Mouse (Mus musculus) embryo, embryonic 11.5 days (tissue): ENCODE results near the gene Rtp1.
A peak's percentile ranks its signal among the peaks of the same experiment; 100 is the strongest.

Source experiments
- DNase-seq: peaks from one replicate; pipeline ENCODE4 v3.0.0-alpha.2; 2012; ENCODE audit warnings: low read depth, low spot score

Gene Rtp1

DNA sequence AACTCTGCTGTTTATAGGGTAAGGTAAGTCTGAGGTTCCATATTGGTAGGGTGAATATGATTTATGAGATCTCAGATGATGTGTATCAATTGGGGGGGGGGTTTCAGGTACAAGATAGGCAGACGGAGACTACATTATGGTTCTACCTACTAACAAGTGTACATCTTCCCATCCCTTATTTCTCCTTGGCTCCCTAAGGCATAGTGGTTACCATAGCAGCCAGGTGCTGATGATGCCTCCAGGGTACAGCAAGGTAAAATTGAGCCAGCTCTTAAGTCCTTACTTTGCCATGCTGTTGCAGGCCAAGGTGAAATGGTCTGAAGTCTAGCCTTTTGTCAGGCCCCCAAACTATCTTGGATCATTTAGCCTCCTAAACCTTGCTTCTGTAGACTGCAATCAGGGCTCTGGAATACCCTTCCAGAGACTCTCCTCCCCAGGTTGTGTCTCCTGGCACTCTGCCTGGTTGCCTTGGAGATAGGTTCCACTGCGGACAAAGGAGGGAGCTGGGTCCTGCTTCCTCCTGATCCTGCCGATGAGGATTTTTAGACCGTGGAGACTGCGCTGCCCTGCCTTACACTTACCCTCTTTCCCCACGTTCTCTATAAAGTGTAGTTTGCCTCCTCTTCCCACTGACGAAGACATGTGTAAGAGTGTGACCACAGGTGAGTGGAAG, at the start of gene Rtp1:
Gene Rtp1 (plus strand): TSS at position 487 of the 673 bp plus-strand sequence.
- no peak for DNase-seq

- DNase-seq: no peak
These were observed 49.2 kb upstream of the Rtp1 start for GRCm38 (mm10) chr16:23379536-23380230.

DNA sequence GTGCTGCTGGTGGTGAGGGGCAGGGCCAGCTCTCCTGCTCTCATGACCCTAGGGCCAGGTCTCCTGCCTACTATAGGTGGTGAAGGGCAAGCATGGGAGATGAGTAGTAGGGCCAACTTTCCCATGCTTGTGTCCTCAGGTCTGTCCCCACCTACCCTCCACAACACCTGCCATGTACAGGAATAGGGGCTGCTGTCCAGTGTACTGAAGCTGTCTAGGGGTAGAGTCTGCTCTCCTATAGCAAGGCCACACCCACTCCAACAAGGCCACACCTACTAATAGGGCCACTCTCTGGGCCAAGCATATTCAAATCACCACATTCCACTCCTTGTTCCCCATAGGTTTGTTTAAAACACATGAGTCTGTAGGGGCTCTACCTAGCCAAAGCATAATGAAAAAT, 44.6 kb upstream of the Rtp1 start:
- DNase-seq: no peak

DNA sequence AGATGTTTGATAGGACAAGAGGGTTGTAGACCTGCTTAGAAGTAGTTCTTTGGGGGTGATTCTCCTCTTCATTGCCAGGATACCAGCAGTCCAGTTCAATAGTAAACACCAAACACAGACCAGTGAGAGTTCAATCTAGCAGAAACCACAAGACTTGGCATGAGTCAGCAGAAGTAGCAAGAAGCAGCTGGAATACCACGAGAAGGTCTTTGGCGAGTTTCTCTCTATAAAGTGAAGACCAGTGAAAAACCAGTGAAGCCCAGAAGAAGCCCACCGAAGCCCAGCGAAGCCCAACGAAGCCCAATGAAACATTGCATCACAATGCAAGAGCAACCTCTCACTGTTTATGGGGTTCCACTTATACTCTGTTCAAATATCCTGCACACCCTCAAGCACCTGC, 31.0 kb upstream of the Rtp1 start:
- DNase-seq: no peak

DNA sequence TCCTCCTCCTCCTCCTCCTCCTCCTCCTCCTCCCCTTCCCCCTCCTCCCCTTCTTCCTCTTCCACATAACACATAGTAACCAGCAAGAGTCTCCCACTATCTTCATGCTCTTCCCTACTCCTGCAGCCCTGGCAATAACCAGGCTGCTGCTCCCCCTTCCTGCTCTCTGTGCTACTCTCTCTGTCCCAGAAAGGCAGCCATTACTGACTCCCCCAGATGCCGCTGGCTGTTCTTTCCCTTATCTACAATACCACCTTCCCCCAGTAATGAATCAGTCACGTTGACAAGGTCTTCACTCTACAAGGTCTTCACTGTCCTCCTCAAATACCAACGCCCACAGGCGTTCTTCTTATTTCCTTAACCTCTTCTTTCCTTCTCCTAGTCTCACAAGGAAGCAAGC, 27.5 kb upstream of the Rtp1 start:
- no peak for DNase-seq

GRCm38 (mm10) chr16:23401959-23402358, 27.0 kb upstream of the Rtp1 start:
- no peak for DNase-seq

GRCm38 (mm10) chr16:23403008-23403755, 25.8 kb upstream of the Rtp1 start:
- DNase-seq: peak; percentile 64

GRCm38 (mm10) chr16:23412930-23413329, 16.0 kb upstream of the Rtp1 start:
- DNase-seq: no peak

DNA sequence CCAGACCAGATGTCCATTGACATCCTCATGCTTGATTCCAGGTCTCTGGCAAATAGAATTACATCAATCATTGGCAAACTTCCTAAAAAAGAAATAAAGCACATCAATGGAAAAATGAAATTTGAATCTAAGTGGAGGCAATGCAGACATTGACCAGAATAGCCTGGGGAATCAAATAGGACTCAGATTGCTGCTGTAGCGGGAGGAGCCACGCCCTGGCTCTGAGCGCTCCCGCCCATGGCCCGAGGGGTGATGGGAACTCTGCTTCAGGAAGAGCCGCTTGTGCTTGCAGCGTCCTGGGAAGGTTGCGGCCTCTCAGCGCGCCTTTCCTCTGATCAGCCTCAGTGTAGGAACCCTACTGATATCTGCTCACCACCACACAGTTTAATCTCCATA, 12.7 kb upstream of the Rtp1 start:
- DNase-seq: no peak

- DNase-seq: no peak
These were observed 12.2 kb upstream of the Rtp1 start for GRCm38 (mm10) chr16:23416657-23417293.

- DNase-seq: no peak
These were observed 11.3 kb upstream of the Rtp1 start for GRCm38 (mm10) chr16:23417456-23418240.

DNA sequence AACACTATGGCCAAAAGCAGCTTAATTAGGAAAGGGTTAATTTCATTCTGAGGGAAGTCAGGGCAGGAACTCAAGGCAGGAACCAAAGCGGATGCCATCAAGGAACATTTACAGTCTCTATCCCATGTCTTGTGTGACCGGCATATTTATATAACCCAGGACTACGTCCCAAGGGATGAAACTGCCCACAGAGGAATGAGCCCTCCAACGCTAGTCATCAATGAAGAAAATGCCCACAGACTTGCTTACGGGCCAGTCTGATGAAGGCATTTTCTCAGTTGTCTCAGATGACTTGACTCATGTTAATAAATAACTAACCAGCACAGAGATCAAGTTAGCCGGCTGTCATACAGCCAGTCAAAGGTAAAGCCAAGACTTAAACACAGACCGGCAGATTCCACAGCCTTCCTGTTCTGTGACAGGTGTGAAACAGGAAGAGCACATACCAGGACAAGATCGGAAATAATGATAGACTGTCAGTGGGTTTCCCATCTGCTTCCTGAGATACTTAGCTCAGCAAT, 9.3 kb upstream of the Rtp1 start:
- no peak for DNase-seq

GRCm38 (mm10) chr16:23423825-23424224, 5.1 kb upstream of the Rtp1 start:
- DNase-seq: no peak

GRCm38 (mm10) chr16:23427701-23428100, 1.2 kb upstream of the Rtp1 start:
- DNase-seq: no peak

GRCm38 (mm10) chr16:23429991-23430390, 1.1 kb downstream of the Rtp1 start:
- no peak for DNase-seq

DNA sequence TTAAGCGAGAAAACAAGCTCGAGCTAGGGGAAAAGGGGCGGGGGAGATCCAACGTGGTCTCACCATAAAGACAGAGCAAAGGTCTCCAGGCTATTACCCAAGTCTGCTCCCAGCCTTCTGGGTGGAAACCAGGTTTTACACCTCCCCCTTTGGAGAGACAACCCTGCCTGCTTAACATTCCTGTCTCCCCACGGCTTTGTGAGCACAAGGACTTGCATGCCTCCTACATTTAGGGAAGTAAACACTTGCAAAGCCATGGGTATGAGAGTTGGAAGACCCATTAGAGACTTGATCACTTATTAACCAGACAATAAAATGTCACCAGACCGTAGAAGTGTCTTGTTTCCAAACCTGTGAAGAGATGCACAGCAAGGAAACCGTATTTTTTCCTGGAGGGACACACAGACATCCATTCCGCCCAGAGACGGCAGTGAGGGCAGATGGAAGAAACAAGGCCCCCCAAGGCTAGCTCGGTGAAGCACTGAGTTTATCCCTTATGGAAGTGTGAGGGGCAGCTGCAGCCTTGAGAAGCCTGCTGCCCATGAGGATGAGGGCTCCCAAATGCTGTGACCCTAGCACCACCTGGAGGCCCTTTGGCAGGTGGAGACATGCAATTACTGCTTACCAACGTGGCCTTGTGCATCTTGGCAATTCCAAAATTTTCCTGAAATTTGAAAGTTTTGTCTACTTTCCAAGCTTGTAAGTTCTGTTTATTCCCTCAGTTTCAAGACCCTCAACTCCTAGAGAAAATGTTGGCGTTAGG, 8.7 kb downstream of the Rtp1 start:
- DNase-seq: no peak

- DNase-seq: no peak
These were observed 15.3 kb downstream of the Rtp1 start for GRCm38 (mm10) chr16:23444231-23444630.

DNA sequence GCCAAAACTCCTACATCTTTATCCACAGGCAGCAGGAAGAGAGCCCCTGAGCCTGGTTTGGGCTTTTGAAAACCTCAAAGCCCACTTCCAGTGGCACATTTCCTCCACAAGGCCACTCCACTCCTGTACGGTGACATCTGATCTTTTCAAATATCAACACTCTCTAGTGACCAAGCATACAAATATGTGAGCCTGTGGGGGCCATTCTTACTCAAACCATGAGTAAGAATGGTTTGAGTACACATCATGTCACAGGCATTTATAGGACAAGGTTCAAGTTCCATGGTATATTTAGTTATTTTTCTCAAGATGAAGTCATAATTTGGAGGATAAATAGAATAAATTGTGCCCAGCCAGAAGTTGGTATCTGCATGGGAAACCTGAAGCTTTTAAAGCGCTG, 21.0 kb downstream of the Rtp1 start:
- no peak for DNase-seq

DNA sequence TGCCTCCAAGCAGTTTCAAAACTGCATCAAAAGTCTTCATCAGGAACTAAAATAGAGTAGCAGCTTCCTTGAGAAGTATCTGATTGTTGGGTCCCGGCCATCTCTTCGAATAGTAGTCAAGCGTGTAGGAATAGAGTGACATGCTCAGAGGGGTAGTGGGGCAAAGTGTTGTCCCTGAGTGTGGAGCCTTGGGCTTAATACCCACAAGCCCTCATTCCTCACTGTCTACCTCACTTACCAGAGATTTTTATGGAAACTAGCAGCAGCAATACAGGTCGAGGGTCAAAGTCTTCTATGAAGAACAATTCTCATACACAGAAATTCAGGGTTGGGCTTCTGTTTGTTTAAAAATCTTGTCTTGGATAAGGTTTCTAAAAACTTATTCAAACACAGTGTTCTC, 21.9 kb downstream of the Rtp1 start:
- DNase-seq: no peak

GRCm38 (mm10) chr16:23452476-23452875, 23.5 kb downstream of the Rtp1 start:
- peak; percentile 57 for DNase-seq
